10 mouse cellular contexts compared by ENCODE assay signal in the genomic region with DNA sequence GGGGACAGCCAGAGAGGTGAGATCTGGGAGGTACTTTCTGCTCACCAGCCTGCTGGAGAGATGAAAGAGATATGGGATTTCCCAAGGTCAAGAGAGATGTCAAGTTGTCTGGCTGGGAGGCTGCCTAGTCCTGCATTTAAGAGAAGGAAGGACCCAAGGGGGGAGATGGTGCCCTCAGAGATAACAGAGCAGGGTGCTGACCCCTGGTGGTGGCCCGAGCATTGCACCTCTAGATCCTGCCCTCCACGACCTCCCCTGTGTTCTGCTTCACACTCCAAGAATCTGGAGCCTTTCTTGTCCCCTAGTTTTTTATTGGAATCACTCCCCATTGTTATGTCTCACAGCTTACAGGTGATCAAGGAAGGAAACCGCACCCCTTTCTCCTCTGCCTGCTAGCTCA. TPM values are rescaled to one million over a fixed set of nuclear protein-coding genes. Genes with fewer than 3 reads are reported as not detected.
A peak's percentile ranks its signal among the peaks of the same experiment; 100 is the strongest.
DNase-seq lines count a peak whose midpoint lies in the region; ATAC-seq and TF ChIP-seq lines count a peak whose summit lies in the region.
"Had no signal": no experiment of that assay in that cellular context is flagged by ENCODE, and none has a peak within 500 bp of the region (broad histone marks: within the 10 kb centered on the region; RNA-seq: fewer than 3 reads in every experiment).

No protein-coding gene starts in this region.

- H3K36me3 ChIP-seq in kidney, embryonic 16.5 days (ENCODE audit: insufficient read depth, low read length), result no peaks in the 10 kb centered on the region
- H3K36me3 ChIP-seq in limb, embryonic 14.5 days (ENCODE audit: control insufficient read depth, insufficient read depth, low read length), result peaks cover 12% of the 10 kb centered on the region
- H3K36me3 ChIP-seq in spleen, adult 2 months (ENCODE audit: control insufficient read depth, insufficient read depth, low read length), result no peaks in the 10 kb centered on the region
- H3K36me3 ChIP-seq: embryonic facial prominence, embryonic 15.5 days; midbrain, embryonic 12.5 days had no signal

- no peak overlapping the region for H3K4me3 ChIP-seq in kidney, embryonic 16.5 days (ENCODE audit: low read length)
- no peak overlapping the region for H3K4me3 ChIP-seq in limb, embryonic 14.5 days (replicated peaks; ENCODE audit: low read length)
- no peak overlapping the region for H3K4me3 ChIP-seq in spleen, adult 2 months (ENCODE audit: extremely low read depth, insufficient read depth, insufficient read length)
- H3K4me3 ChIP-seq: embryonic facial prominence, embryonic 15.5 days; midbrain, embryonic 12.5 days had no signal

- no peak for ATAC-seq in kidney, embryonic 16.5 days (ENCODE audit: low FRiP score, low TSS enrichment)
- ATAC-seq in CD4-positive, CD25-positive, alpha-beta regulatory T cell, adult 4 months, result peak; percentile 62
- no peak for ATAC-seq in limb, embryonic 14.5 days (ENCODE audit: low FRiP score, low read depth)
- no peak for ATAC-seq in erythroid progenitor cell, adult 5-6 weeks (replicated peaks; ENCODE audit: low FRiP score, poor library complexity, severe bottlenecking)

- no peak overlapping the region for H3K27ac ChIP-seq in kidney, embryonic 16.5 days (ENCODE audit: low read length)
- no peak overlapping the region for H3K27ac ChIP-seq in limb, embryonic 14.5 days (replicated peaks; ENCODE audit: low read depth, low read length)
- no peak overlapping the region for H3K27ac ChIP-seq in spleen, adult 2 months (ENCODE audit: insufficient read depth, low read length)
- H3K27ac ChIP-seq: midbrain, embryonic 12.5 days had no signal

- H3K4me2 ChIP-seq in kidney, embryonic 16.5 days (replicated peaks; ENCODE audit: low read depth, low read length), result no peak overlapping the region
- H3K4me2 ChIP-seq in limb, embryonic 14.5 days (replicated peaks; ENCODE audit: low read depth, low read length, severe bottlenecking), result no peak overlapping the region
- H3K4me2 ChIP-seq: embryonic facial prominence, embryonic 15.5 days; midbrain, embryonic 12.5 days had no signal

- 0 out of 2 replicates have a peak, but pooled peaks cover 3% of the 10 kb centered on the region for H3K27me3 ChIP-seq in kidney, embryonic 16.5 days (ENCODE audit: insufficient read depth, low read length)
- H3K27me3 ChIP-seq in limb, embryonic 14.5 days (ENCODE audit: control insufficient read depth, insufficient read depth, low read length), result no peaks in the 10 kb centered on the region
- no peaks in the 10 kb centered on the region for H3K27me3 ChIP-seq in spleen, adult 2 months (ENCODE audit: control insufficient read depth, insufficient read depth, low read length)
- H3K27me3 ChIP-seq: embryonic facial prominence, embryonic 15.5 days had no signal

- 9% methylated on average over 3 of the region's 3 CpGs for WGBS in kidney, embryonic 16.5 days
- 11% methylated on average over 3 of the region's 3 CpGs for WGBS in limb, embryonic 14.5 days
- 10% methylated on average over 3 of the region's 3 CpGs for WGBS in spleen, adult 2 months

- DNase-seq in kidney, adult 18-20 months, result peak; percentile 81
- peak; percentile 78 for DNase-seq in adrenal gland, adult 2 months
- peak; percentile 81 for DNase-seq in gastrocnemius, adult 18-20 months (ENCODE audit: low spot score)
- DNase-seq in limb, embryonic 14.5 days (ENCODE audit: low spot score), result peak; percentile 40
- DNase-seq in spleen, adult 2 months (ENCODE audit: low read depth in 1 of 2, low spot score in 2 of 2), result peak in 1 of 2 experiments; percentile 72

- no peak overlapping the region for H3K9ac ChIP-seq in kidney, embryonic 16.5 days (replicated peaks; ENCODE audit: low read length)
- H3K9ac ChIP-seq in limb, embryonic 14.5 days (ENCODE audit: low read depth, low read length, severe bottlenecking), result no peak overlapping the region
- H3K9ac ChIP-seq: embryonic facial prominence, embryonic 15.5 days; midbrain, embryonic 12.5 days had no signal

- TF ChIP-seq CTCF in spleen, adult 2 months (IDR thresholded peaks at IDR 0.05; ENCODE audit: extremely low read depth, insufficient read depth, insufficient read length, insufficient replicate concordance), result peak; percentile 80

- no peak for TF ChIP-seq POLR2A in limb, embryonic 14.5 days (IDR thresholded peaks at IDR 0.05; ENCODE audit: borderline replicate concordance, extremely low read depth, insufficient read depth, insufficient read length)
- TF ChIP-seq POLR2A in spleen, adult 2 months (IDR thresholded peaks at IDR 0.05; ENCODE audit: low read depth, low read length), result no peak

- no peaks in the 10 kb centered on the region for H3K9me3 ChIP-seq in kidney, embryonic 16.5 days (ENCODE audit: low read length)
- H3K9me3 ChIP-seq in limb, embryonic 14.5 days (ENCODE audit: control insufficient read depth, low read length), result no peaks in the 10 kb centered on the region
- H3K9me3 ChIP-seq: embryonic facial prominence, embryonic 15.5 days; midbrain, embryonic 12.5 days had no signal

- H3K4me1 ChIP-seq in kidney, embryonic 16.5 days (ENCODE audit: insufficient read depth, low read length), result peaks cover 44% of the 10 kb centered on the region
- H3K4me1 ChIP-seq in limb, embryonic 14.5 days (ENCODE audit: control insufficient read depth, insufficient read depth, low read length), result peaks cover 24% of the 10 kb centered on the region
- H3K4me1 ChIP-seq in spleen, adult 2 months (ENCODE audit: control insufficient read depth, insufficient read depth, insufficient read length), result no peaks in the 10 kb centered on the region

RNA-seq across cellular contexts. Expression of a gene that starts 12.9 kb away (rescaled TPM):
- polyA plus RNA-seq in kidney, embryonic 16.5 days (2015; fragmentation: Nextera tagmentation; extraction: Ambion mirVana), result 3.2 and 3.4 TPM in 2 replicates
- under 1 TPM in 1 of 2 experiments, not detected in 1; 0.47 TPM for polyA plus RNA-seq in CD4-positive, CD25-positive, alpha-beta regulatory T cell, adult 4 months (2017; shearing (Covaris generic))
- total RNA-seq in adrenal gland, adult 2 months (2021), result 10 to 100 TPM; 16.4 to 21.0 TPM
- 53.0 and 60.3 TPM in 2 replicates for polyA plus RNA-seq in adrenal gland, adult 2 months (2012; rRNA removed)
- 1 to 10 TPM; 4.4 to 5.1 TPM for total RNA-seq in gastrocnemius, adult 18-20 months (2021)
- polyA plus RNA-seq in limb, embryonic 14.5 days (2012; rRNA removed), result 20.5 and 25.8 TPM in 2 replicates
- 7.4 and 7.5 TPM in 2 replicates for polyA plus RNA-seq in limb, embryonic 14.5 days (2014; fragmentation: Nextera tagmentation; extraction: Ambion mirVana)
- 5.6 and 6.5 TPM in 2 replicates for polyA plus RNA-seq in spleen, adult 2 months (2012; rRNA removed)
- not detected in 2 replicates for total RNA-seq in erythroid progenitor cell, adult 5-6 weeks (2015; ENCODE audit: low replicate concordance)
- total RNA-seq in erythroid progenitor cell, adult 5-6 weeks (2017; ENCODE audit: low replicate concordance), result not detected in 2 replicates

RNA-seq across cellular contexts. Expression of a gene that starts 17.2 kb away (rescaled TPM):
- 10.8 and 11.9 TPM in 2 replicates for polyA plus RNA-seq in kidney, embryonic 16.5 days (2015; fragmentation: Nextera tagmentation; extraction: Ambion mirVana)
- 100 to 1,000 TPM in 1 of 2 experiments, 10 to 100 TPM in 1; 57.3 to 120 TPM for polyA plus RNA-seq in CD4-positive, CD25-positive, alpha-beta regulatory T cell, adult 4 months (2017; shearing (Covaris generic))
- total RNA-seq in adrenal gland, adult 2 months (2021), result 100 to 1,000 TPM; 560 to 565 TPM
- polyA plus RNA-seq in adrenal gland, adult 2 months (2012; rRNA removed), result 162 and 415 TPM in 2 replicates
- 100 to 1,000 TPM; 206 to 234 TPM for total RNA-seq in gastrocnemius, adult 18-20 months (2021)
- 19.6 and 31.2 TPM in 2 replicates for polyA plus RNA-seq in limb, embryonic 14.5 days (2012; rRNA removed)
- polyA plus RNA-seq in limb, embryonic 14.5 days (2014; fragmentation: Nextera tagmentation; extraction: Ambion mirVana), result 9.9 and 10.5 TPM in 2 replicates
- polyA plus RNA-seq in spleen, adult 2 months (2012; rRNA removed), result 50.3 and 63.8 TPM in 2 replicates
- 2.9 and 5.0 TPM in 2 replicates for total RNA-seq in erythroid progenitor cell, adult 5-6 weeks (2015; ENCODE audit: low replicate concordance)
- total RNA-seq in erythroid progenitor cell, adult 5-6 weeks (2017; ENCODE audit: low replicate concordance), result 1.0 and 9.4 TPM in 2 replicates

RNA-seq across cellular contexts. Expression of a gene that starts 47.2 kb away (rescaled TPM):
- 78.2 and 87.0 TPM in 2 replicates for polyA plus RNA-seq in kidney, embryonic 16.5 days (2015; fragmentation: Nextera tagmentation; extraction: Ambion mirVana)
- 10 to 100 TPM; 67.8 to 79.0 TPM for polyA plus RNA-seq in CD4-positive, CD25-positive, alpha-beta regulatory T cell, adult 4 months (2017; shearing (Covaris generic))
- 10 to 100 TPM; 38.6 to 58.8 TPM for total RNA-seq in adrenal gland, adult 2 months (2021)
- 31.9 and 35.4 TPM in 2 replicates for polyA plus RNA-seq in adrenal gland, adult 2 months (2012; rRNA removed)
- 10 to 100 TPM; 25.0 to 31.3 TPM for total RNA-seq in gastrocnemius, adult 18-20 months (2021)
- polyA plus RNA-seq in limb, embryonic 14.5 days (2012; rRNA removed), result 42.9 and 47.2 TPM in 2 replicates
- polyA plus RNA-seq in limb, embryonic 14.5 days (2014; fragmentation: Nextera tagmentation; extraction: Ambion mirVana), result 53.3 and 56.0 TPM in 2 replicates
- 24.5 and 29.4 TPM in 2 replicates for polyA plus RNA-seq in spleen, adult 2 months (2012; rRNA removed)
- total RNA-seq in erythroid progenitor cell, adult 5-6 weeks (2015; ENCODE audit: low replicate concordance), result 1.4 TPM in 1 of 2 replicates, not detected in the other
- 5.8 and 11.4 TPM in 2 replicates for total RNA-seq in erythroid progenitor cell, adult 5-6 weeks (2017; ENCODE audit: low replicate concordance)

RNA-seq across cellular contexts. Expression of a gene that starts 56.1 kb away (rescaled TPM):
- 23.2 and 23.9 TPM in 2 replicates for polyA plus RNA-seq in kidney, embryonic 16.5 days (2015; fragmentation: Nextera tagmentation; extraction: Ambion mirVana)
- not detected for polyA plus RNA-seq in CD4-positive, CD25-positive, alpha-beta regulatory T cell, adult 4 months (2017; shearing (Covaris generic))
- under 1 TPM; 0.40 to 0.52 TPM for total RNA-seq in adrenal gland, adult 2 months (2021)
- polyA plus RNA-seq in adrenal gland, adult 2 months (2012; rRNA removed), result 1.4 and 2.0 TPM in 2 replicates
- total RNA-seq in gastrocnemius, adult 18-20 months (2021), result under 1 TPM; 0.26 to 0.27 TPM
- 1.0 and 2.2 TPM in 2 replicates for polyA plus RNA-seq in limb, embryonic 14.5 days (2012; rRNA removed)
- 0.74 and 1.8 TPM in 2 replicates for polyA plus RNA-seq in limb, embryonic 14.5 days (2014; fragmentation: Nextera tagmentation; extraction: Ambion mirVana)
- 0.12 and 0.25 TPM in 2 replicates for polyA plus RNA-seq in spleen, adult 2 months (2012; rRNA removed)
- total RNA-seq in erythroid progenitor cell, adult 5-6 weeks (2015; ENCODE audit: low replicate concordance), result not detected in 2 replicates
- not detected in 2 replicates for total RNA-seq in erythroid progenitor cell, adult 5-6 weeks (2017; ENCODE audit: low replicate concordance)
